Mouse (Mus musculus) thymus, adult 2 months (tissue): ENCODE measurements around the gene Usp18.

Source experiments
- CTCF ChIP-seq: fragments of 200-500 bp; IDR thresholded peaks from 2 replicates; pipeline ENCODE4 v1.5.1; 2012; ENCODE audit warnings: mild to moderate bottlenecking, control low read depth, low read length, moderate library complexity, borderline replicate concordance; ENCODE audit not compliant: control insufficient read depth, poor library complexity, insufficient read depth; ENCODE audit errors: extremely low read depth
- POLR2A ChIP-seq: fragments of 200-500 bp; IDR thresholded peaks from 2 replicates; pipeline ENCODE4 v1.6.1; 2012; ENCODE audit warnings: mild to moderate bottlenecking, low read length, control low read depth, moderate library complexity; ENCODE audit not compliant: control insufficient read depth, poor library complexity, insufficient read depth; ENCODE audit errors: extremely low read depth

DNA sequence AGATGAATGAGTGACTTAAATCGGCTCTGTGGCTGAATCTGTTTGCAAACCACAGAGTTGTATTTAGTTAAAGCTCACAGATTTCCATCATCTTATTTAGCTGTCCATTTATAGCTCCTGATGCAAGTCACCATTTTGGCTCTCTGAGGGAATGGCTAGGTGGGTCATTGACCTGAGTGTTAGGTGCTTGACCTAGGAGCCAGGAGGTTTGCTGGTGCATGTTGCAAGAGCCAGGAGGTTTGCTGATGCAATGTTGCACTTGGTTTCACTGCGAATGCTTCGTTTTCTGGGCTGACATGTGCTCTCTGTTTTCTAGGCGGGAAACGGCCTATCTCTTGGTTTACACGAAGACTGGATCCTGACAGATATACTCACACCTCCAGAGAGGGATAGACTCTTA, 24.4 kb downstream of the Usp18 start:
- TF ChIP-seq POLR2A (no peak), CTCF (no peak)
